Mouse (Mus musculus) midbrain, embryonic 10.5 days (tissue): ENCODE results near the gene Rlbp1. TPM values are rescaled to one million over a fixed set of nuclear protein-coding genes. Genes with fewer than 3 reads are reported as not detected.

Experiments used
- DNase-seq: peaks from one replicate; pipeline ENCODE4 v3.0.0-alpha.2; 2017; ENCODE audit warnings: low spot score
- H3K27ac ChIP-seq: fragments of 300-500 bp; sonication (generic); replicated peaks from 2 replicates; pipeline ENCODE4 v1.5.1; 2016; ENCODE audit warnings: mild to moderate bottlenecking
- H3K27me3 ChIP-seq: fragments of 300-500 bp; sonication (generic); 2 replicates; pipeline ENCODE4 v1.6.1; 2016; ENCODE audit warnings: low read depth, mild to moderate bottlenecking; ENCODE audit not compliant: poor library complexity, severe bottlenecking
- H3K36me3 ChIP-seq: fragments of 300-500 bp; sonication (generic); 2 replicates; pipeline ENCODE4 v1.6.1; 2016; ENCODE audit warnings: mild to moderate bottlenecking, moderate library complexity
- H3K4me1 ChIP-seq: fragments of 300-500 bp; sonication (generic); 2 replicates; pipeline ENCODE4 v1.6.1; 2016
- H3K4me3 ChIP-seq: fragments of 300-500 bp; sonication (generic); 2 replicates; pipeline ENCODE4 v1.5.1; 2016; ENCODE audit warnings: mild to moderate bottlenecking, moderate library complexity
- H3K9me3 ChIP-seq: fragments of 300-500 bp; sonication (generic); replicated peaks from 2 replicates; pipeline ENCODE4 v1.6.1; 2016; ENCODE audit warnings: mild to moderate bottlenecking
- WGBS: fragments of 180-500 bp; shearing (Covaris S2); methylation state at CpG from one replicate; pipeline ENCODE4 v1.1.7; 2016; 5-methylcytosine and 5-hydroxymethylcytosine counted together
- polyA plus RNA-seq: library from polyadenylated mRNA; unstranded; fragments of >200 nt; fragmentation: Nextera tagmentation; extraction: Ambion mirVana; gene quantifications from 2 replicates; pipeline ENCODE4 v1.2.1, GENCODE M21; 2016

The Rlbp1 gene
- polyA plus RNA-seq, 1 experiment from 2014 or later = 0.91 TPM

GRCm38 (mm10) chr7:79345902-79346301 lies 40.9 kb downstream of the Rlbp1 start:
- no peaks in the 10 kb centered on the region; the same call in 1 of the 2 replicates for H3K9me3 ChIP-seq
- H3K4me1 ChIP-seq = no peaks in the 10 kb centered on the region
- WGBS = 50% methylated on average over 4 of the region's 4 CpGs
- H3K27me3 ChIP-seq = no peaks in the 10 kb centered on the region
- DNase-seq = peak; percentile 38
- H3K36me3 ChIP-seq = peaks cover 63% of the 10 kb centered on the region
- no peak overlapping the region for H3K27ac ChIP-seq
- H3K4me3 ChIP-seq = no peak overlapping the region

DNA sequence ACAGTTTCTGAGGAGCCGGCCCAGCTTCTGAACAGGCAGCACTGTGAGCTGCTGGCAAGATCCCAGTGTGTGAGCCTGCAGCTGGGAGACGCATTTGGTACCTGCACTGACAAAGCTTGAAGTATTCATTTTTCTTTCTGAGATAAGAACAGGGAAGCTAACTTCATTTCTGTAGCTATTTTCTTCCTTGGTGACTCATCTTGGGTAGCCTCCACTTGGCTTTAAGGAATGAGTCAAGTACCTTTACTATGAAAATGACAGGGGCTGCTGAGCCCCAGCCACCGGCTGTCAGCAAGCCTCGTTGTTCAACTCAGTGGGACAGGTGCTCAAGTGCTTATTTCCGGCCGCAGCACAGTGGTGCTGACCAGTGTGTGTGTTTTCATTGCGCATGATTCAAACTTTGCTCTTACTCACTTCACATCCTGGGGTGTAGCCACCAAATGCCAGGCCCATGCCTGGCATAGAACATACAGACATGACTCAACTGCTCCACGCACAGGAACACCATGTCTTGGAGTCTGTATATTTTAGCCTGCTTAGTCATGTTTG lies 50.4 kb downstream of the Rlbp1 start:
- 95% methylated on average over 8 of the region's 8 CpGs for WGBS
- Histone ChIP-seq H3K27me3 (no peaks in the 10 kb centered on the region), H3K4me1 (no peaks in the 10 kb centered on the region), H3K27ac (no peak overlapping the region), H3K4me3 (no peak overlapping the region), H3K36me3 (peaks cover 18% of the 10 kb centered on the region), H3K9me3 (no peaks in the 10 kb centered on the region)
- no peak for DNase-seq

GRCm38 (mm10) chr7:79333419-79333818 lies 53.4 kb downstream of the Rlbp1 start:
- no peaks in the 10 kb centered on the region for H3K27me3 ChIP-seq
- no peaks in the 10 kb centered on the region for H3K9me3 ChIP-seq
- no peak for DNase-seq
- no peak overlapping the region for H3K4me3 ChIP-seq
- H3K4me1 ChIP-seq = peaks cover 8% of the 10 kb centered on the region
- 86% methylated on average over 3 of the region's 3 CpGs for WGBS
- no peak overlapping the region for H3K27ac ChIP-seq
- peaks cover 45% of the 10 kb centered on the region for H3K36me3 ChIP-seq

DNA sequence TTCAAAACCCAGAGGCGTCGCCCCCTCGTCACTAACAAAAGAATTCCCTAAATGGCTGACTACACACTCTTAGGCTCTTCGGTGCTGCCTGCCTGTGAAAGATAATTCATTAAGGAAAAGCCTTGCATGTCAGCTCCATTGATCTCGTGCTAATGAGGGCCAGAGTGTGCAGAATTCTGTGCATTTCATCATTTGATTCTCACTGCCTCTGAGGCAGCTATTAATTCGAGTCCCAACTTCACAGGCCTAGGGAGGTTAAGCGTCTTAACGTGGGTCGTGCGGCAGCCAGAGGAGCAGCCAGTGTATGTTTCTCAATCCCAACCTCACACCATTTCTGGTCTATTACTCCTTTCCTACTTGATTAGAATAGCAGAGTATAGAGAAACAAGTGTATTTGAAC lies 55.7 kb downstream of the Rlbp1 start:
- Histone ChIP-seq H3K27ac (no peak overlapping the region), H3K4me3 (no peak overlapping the region), H3K36me3 (peaks cover 57% of the 10 kb centered on the region), H3K4me1 (peaks cover 8% of the 10 kb centered on the region), H3K27me3 (no peaks in the 10 kb centered on the region), H3K9me3 (no peaks in the 10 kb centered on the region)
- 41% methylated on average over 10 of the region's 10 CpGs for WGBS
- no peak for DNase-seq

DNA sequence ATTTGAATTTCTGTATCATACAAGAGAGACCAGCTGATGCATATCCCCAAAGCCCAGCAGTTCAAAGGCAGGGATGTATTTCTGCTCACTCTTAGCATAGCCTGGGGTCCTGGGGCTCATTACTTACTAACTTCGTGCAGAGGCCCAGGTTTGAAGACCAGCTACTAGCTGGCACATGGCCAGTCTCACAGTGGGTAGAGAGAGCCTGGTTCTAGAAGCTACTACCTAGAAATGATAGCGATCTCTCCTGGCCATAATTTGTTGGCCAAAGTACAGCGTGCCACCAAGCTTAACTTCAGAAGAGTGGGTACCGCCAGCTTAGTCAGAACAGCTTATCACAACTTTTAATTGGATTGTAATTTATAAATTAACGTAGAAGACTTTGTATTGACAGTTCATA lies 58.1 kb downstream of the Rlbp1 start:
- no peak for DNase-seq
- H3K4me3 ChIP-seq = no peak overlapping the region
- H3K9me3 ChIP-seq = no peaks in the 10 kb centered on the region
- WGBS = 94% methylated on average over 5 of the region's 5 CpGs
- peaks cover 8% of the 10 kb centered on the region for H3K4me1 ChIP-seq
- H3K27ac ChIP-seq = no peak overlapping the region
- H3K36me3 ChIP-seq = peaks cover 71% of the 10 kb centered on the region
- no peaks in the 10 kb centered on the region for H3K27me3 ChIP-seq

Other genes starting within 250 kb of the Rlbp1 start
- gene Mfge8, start 238.0 kb downstream of the Rlbp1 start, polyA plus RNA-seq = 94.9 and 98.1 TPM in 2 replicates
- 6.8 and 8.7 TPM in 2 replicates for gene Abhd2, start 113.8 kb downstream of the Rlbp1 start, polyA plus RNA-seq
- 20.9 and 22.6 TPM in 2 replicates for gene Fanci, start 4.9 kb upstream of the Rlbp1 start, polyA plus RNA-seq
- 41.3 and 43.2 TPM in 2 replicates for gene Polg, start 79.3 kb upstream of the Rlbp1 start, polyA plus RNA-seq
- 0.55 and 0.81 TPM in 2 replicates for gene Rhcg, start 230.6 kb upstream of the Rlbp1 start, polyA plus RNA-seq